Comparison of ENCODE assay signal across 12 mouse cellular contexts in genomic region chr5:145189416-145189815, GRCm38 (mm10). TPM values are rescaled to one million over a fixed set of nuclear protein-coding genes. Genes with fewer than 3 reads are reported as not detected.
DNase-seq lines count a peak whose midpoint lies in the region; ATAC-seq lines count a peak whose summit lies in the region.
"Had no signal": no experiment of that assay in that cellular context is flagged by ENCODE, and none has a peak within 500 bp of the region (broad histone marks: within the 10 kb centered on the region; RNA-seq: fewer than 3 reads in every experiment).

No protein-coding gene starts in this region.

- ATAC-seq in heart, embryonic 15.5 days (replicated peaks; ENCODE audit: insufficient number of reproducible peaks, insufficient read depth, low FRiP score, low read depth): no peak
- ATAC-seq in neural tube, embryonic 13.5 days (ENCODE audit: low read depth): no peak
- ATAC-seq in stomach, embryonic 16.5 days (ENCODE audit: insufficient read depth, low FRiP score): no peak
- ATAC-seq: forebrain, embryonic 16.5 days had no signal

- no peak overlapping the region for H3K9ac ChIP-seq in heart, embryonic 15.5 days
- H3K9ac ChIP-seq in neural tube, embryonic 13.5 days: no peak overlapping the region
- H3K9ac ChIP-seq in stomach, embryonic 16.5 days (ENCODE audit: low read length): no peak overlapping the region

- DNase-seq in heart, postnatal 14 days: no peak
- DNase-seq in neural tube, embryonic 10.5 days (ENCODE audit: extremely low spot score, low spot score): no peak
- DNase-seq in limb, embryonic 10.5 days (ENCODE audit: low spot score): no peak
- DNase-seq in adrenal gland, postnatal 14 days: no peak
- no peak for DNase-seq in left cerebral cortex, postnatal 4 days
- DNase-seq: thymus, adult 2 months had no signal

- no peaks in the 10 kb centered on the region for H3K27me3 ChIP-seq in heart, embryonic 15.5 days
- no peaks in the 10 kb centered on the region for H3K27me3 ChIP-seq in neural tube, embryonic 13.5 days
- no peaks in the 10 kb centered on the region for H3K27me3 ChIP-seq in limb, embryonic 10.5 days (ENCODE audit: low read depth, poor library complexity, severe bottlenecking)
- H3K27me3 ChIP-seq in stomach, embryonic 16.5 days (ENCODE audit: control insufficient read depth, insufficient read depth, low read length): no peaks in the 10 kb centered on the region
- H3K27me3 ChIP-seq: hindbrain, embryonic 12.5 days had no signal

- H3K36me3 ChIP-seq in heart, embryonic 15.5 days: peaks cover 44% of the 10 kb centered on the region
- H3K36me3 ChIP-seq in neural tube, embryonic 13.5 days: peaks cover 49% of the 10 kb centered on the region
- H3K36me3 ChIP-seq in limb, embryonic 10.5 days: peaks cover 60% of the 10 kb centered on the region
- peaks cover 19% of the 10 kb centered on the region for H3K36me3 ChIP-seq in stomach, embryonic 16.5 days (ENCODE audit: control insufficient read depth, insufficient read depth, low read length)

- H3K4me3 ChIP-seq in heart, embryonic 15.5 days: peak overlapping the region; percentile 81; the same call in 1 of the 2 replicates
- H3K4me3 ChIP-seq in neural tube, embryonic 13.5 days: no peak overlapping the region
- peak overlapping the region; percentile 92; the same call in 1 of the 2 replicates for H3K4me3 ChIP-seq in limb, embryonic 10.5 days
- H3K4me3 ChIP-seq in stomach, embryonic 16.5 days (replicated peaks; ENCODE audit: low read length): no peak overlapping the region

- peaks cover 28% of the 10 kb centered on the region for H3K4me1 ChIP-seq in heart, embryonic 15.5 days (replicated peaks)
- peaks cover 22% of the 10 kb centered on the region for H3K4me1 ChIP-seq in neural tube, embryonic 13.5 days (replicated peaks)
- H3K4me1 ChIP-seq in limb, embryonic 10.5 days: peaks cover 18% of the 10 kb centered on the region
- peaks cover 18% of the 10 kb centered on the region for H3K4me1 ChIP-seq in stomach, embryonic 16.5 days (ENCODE audit: control insufficient read depth, insufficient read depth, low read length)

- H3K4me2 ChIP-seq in heart, embryonic 15.5 days: peak overlapping the region; percentile 73
- peak overlapping the region; percentile 68 for H3K4me2 ChIP-seq in neural tube, embryonic 13.5 days
- H3K4me2 ChIP-seq in stomach, embryonic 16.5 days (ENCODE audit: low read depth, low read length): peak overlapping the region; percentile 87; the same call in 1 of the 2 replicates

- H3K27ac ChIP-seq in heart, embryonic 15.5 days: no peak overlapping the region
- no peak overlapping the region for H3K27ac ChIP-seq in neural tube, embryonic 13.5 days (replicated peaks)
- H3K27ac ChIP-seq in limb, embryonic 10.5 days: no peak overlapping the region
- no peak overlapping the region for H3K27ac ChIP-seq in stomach, embryonic 16.5 days (ENCODE audit: low read length)
- H3K27ac ChIP-seq: macrophage had no signal

- intact Hi-C loops in heart, postnatal 14 days (cut with DNase I): no loop called here
- intact Hi-C loops in left cerebral cortex, postnatal 4 days (cut with DNase I): no loop called here

- 86% methylated on average over 6 of the region's 6 CpGs for WGBS in heart, embryonic 15.5 days
- 93% methylated on average over 6 of the region's 6 CpGs for WGBS in neural tube, embryonic 13.5 days
- WGBS in limb, embryonic 10.5 days: 91% methylated on average over 6 of the region's 6 CpGs
- 91% methylated on average over 6 of the region's 6 CpGs for WGBS in stomach, embryonic 16.5 days

- H3K9me3 ChIP-seq in heart, embryonic 15.5 days (replicated peaks): no peaks in the 10 kb centered on the region
- no peaks in the 10 kb centered on the region for H3K9me3 ChIP-seq in neural tube, embryonic 13.5 days
- H3K9me3 ChIP-seq in limb, embryonic 10.5 days (replicated peaks): no peaks in the 10 kb centered on the region
- H3K9me3 ChIP-seq in stomach, embryonic 16.5 days (replicated peaks; ENCODE audit: control insufficient read depth, low read length): no peaks in the 10 kb centered on the region
- H3K9me3 ChIP-seq: hindbrain, embryonic 12.5 days had no signal

RNA-seq across cellular contexts. Expression of gene Atp5j2, which starts 2.4 kb away (rescaled TPM):
- 1,147 and 1,514 TPM in 2 replicates for polyA plus RNA-seq in heart, embryonic 15.5 days (2015; fragmentation: Nextera tagmentation; extraction: Ambion mirVana)
- 100 to 1,000 TPM; 871 to 935 TPM for total RNA-seq in heart, postnatal 14 days (2021)
- polyA plus RNA-seq in neural tube, embryonic 13.5 days (2015; fragmentation: Nextera tagmentation; extraction: Ambion mirVana): 763 and 785 TPM in 2 replicates
- 530 and 569 TPM in 2 replicates for polyA plus RNA-seq in limb, embryonic 10.5 days (2016; fragmentation: Nextera tagmentation; extraction: Ambion mirVana)
- 705 and 758 TPM in 2 replicates for polyA plus RNA-seq in stomach, embryonic 16.5 days (2015; fragmentation: Nextera tagmentation; extraction: Ambion mirVana)
- 774 and 783 TPM in 2 replicates for total RNA-seq in adrenal gland, postnatal 14 days (2021)
- 100 to 1,000 TPM; 213 to 222 TPM for total RNA-seq in left cerebral cortex, postnatal 4 days (2021)

RNA-seq across cellular contexts. Expression of gene Zkscan14, which starts 12.3 kb away (rescaled TPM):
- polyA plus RNA-seq in heart, embryonic 15.5 days (2015; fragmentation: Nextera tagmentation; extraction: Ambion mirVana): 6.0 and 7.4 TPM in 2 replicates
- 1 to 10 TPM; 6.3 to 6.6 TPM for total RNA-seq in heart, postnatal 14 days (2021)
- polyA plus RNA-seq in neural tube, embryonic 13.5 days (2015; fragmentation: Nextera tagmentation; extraction: Ambion mirVana): 13.6 and 14.6 TPM in 2 replicates
- 6.6 and 7.3 TPM in 2 replicates for polyA plus RNA-seq in limb, embryonic 10.5 days (2016; fragmentation: Nextera tagmentation; extraction: Ambion mirVana)
- 8.5 and 9.3 TPM in 2 replicates for polyA plus RNA-seq in stomach, embryonic 16.5 days (2015; fragmentation: Nextera tagmentation; extraction: Ambion mirVana)
- 8.3 and 10.5 TPM in 2 replicates for total RNA-seq in adrenal gland, postnatal 14 days (2021)
- total RNA-seq in left cerebral cortex, postnatal 4 days (2021): 1 to 10 TPM; 6.4 to 7.5 TPM

RNA-seq across cellular contexts. Expression of gene Zkscan5, which starts 14.9 kb away (rescaled TPM):
- polyA plus RNA-seq in heart, embryonic 15.5 days (2015; fragmentation: Nextera tagmentation; extraction: Ambion mirVana): 8.4 and 10.3 TPM in 2 replicates
- total RNA-seq in heart, postnatal 14 days (2021): 10 to 100 TPM in 1 of 2 experiments, 1 to 10 TPM in 1; 9.9 to 10.0 TPM
- polyA plus RNA-seq in neural tube, embryonic 13.5 days (2015; fragmentation: Nextera tagmentation; extraction: Ambion mirVana): 15.3 and 17.2 TPM in 2 replicates
- polyA plus RNA-seq in limb, embryonic 10.5 days (2016; fragmentation: Nextera tagmentation; extraction: Ambion mirVana): 16.2 and 20.9 TPM in 2 replicates
- 11.1 and 11.3 TPM in 2 replicates for polyA plus RNA-seq in stomach, embryonic 16.5 days (2015; fragmentation: Nextera tagmentation; extraction: Ambion mirVana)
- 12.2 and 14.3 TPM in 2 replicates for total RNA-seq in adrenal gland, postnatal 14 days (2021)
- 10 to 100 TPM; 15.5 to 16.0 TPM for total RNA-seq in left cerebral cortex, postnatal 4 days (2021)

RNA-seq across cellular contexts. Expression of gene Cpsf4, which starts 22.4 kb away (rescaled TPM):
- 20.9 and 28.2 TPM in 2 replicates for polyA plus RNA-seq in heart, embryonic 15.5 days (2015; fragmentation: Nextera tagmentation; extraction: Ambion mirVana)
- 10 to 100 TPM; 10.3 to 12.4 TPM for total RNA-seq in heart, postnatal 14 days (2021)
- polyA plus RNA-seq in neural tube, embryonic 13.5 days (2015; fragmentation: Nextera tagmentation; extraction: Ambion mirVana): 47.7 and 48.9 TPM in 2 replicates
- 90.8 and 93.9 TPM in 2 replicates for polyA plus RNA-seq in limb, embryonic 10.5 days (2016; fragmentation: Nextera tagmentation; extraction: Ambion mirVana)
- 35.2 and 36.3 TPM in 2 replicates for polyA plus RNA-seq in stomach, embryonic 16.5 days (2015; fragmentation: Nextera tagmentation; extraction: Ambion mirVana)
- total RNA-seq in adrenal gland, postnatal 14 days (2021): 21.2 and 23.2 TPM in 2 replicates
- 10 to 100 TPM; 35.2 to 36.4 TPM for total RNA-seq in left cerebral cortex, postnatal 4 days (2021)

RNA-seq across cellular contexts. Expression of gene Ptcd1, which starts 22.5 kb away (rescaled TPM):
- polyA plus RNA-seq in heart, embryonic 15.5 days (2015; fragmentation: Nextera tagmentation; extraction: Ambion mirVana): 11.9 and 15.8 TPM in 2 replicates
- 10 to 100 TPM; 27.1 to 27.8 TPM for total RNA-seq in heart, postnatal 14 days (2021)
- 18.8 and 20.9 TPM in 2 replicates for polyA plus RNA-seq in neural tube, embryonic 13.5 days (2015; fragmentation: Nextera tagmentation; extraction: Ambion mirVana)
- polyA plus RNA-seq in limb, embryonic 10.5 days (2016; fragmentation: Nextera tagmentation; extraction: Ambion mirVana): 18.4 and 21.8 TPM in 2 replicates
- polyA plus RNA-seq in stomach, embryonic 16.5 days (2015; fragmentation: Nextera tagmentation; extraction: Ambion mirVana): 15.1 and 17.4 TPM in 2 replicates
- 27.0 and 28.3 TPM in 2 replicates for total RNA-seq in adrenal gland, postnatal 14 days (2021)
- total RNA-seq in left cerebral cortex, postnatal 4 days (2021): 10 to 100 TPM; 19.3 to 19.6 TPM

Comparison
In these comparisons a context has a peak if more than half of its experiments do, and no peak if none do; other contexts are left out.
1. H3K4me3 ChIP-seq: peak in heart, embryonic 15.5 days (single experiment) and limb, embryonic 10.5 days (single experiment); none in neural tube, embryonic 13.5 days (single experiment) and stomach, embryonic 16.5 days (single experiment).
2. Peak in every context shown above with its lines, with median percentiles within 50 percentile points of each other: H3K4me2 ChIP-seq.